Mouse (Mus musculus) midbrain, embryonic 13.5 days (tissue): ENCODE measurements around the gene Apob. TPM values are rescaled to one million over a fixed set of nuclear protein-coding genes. Genes with fewer than 3 reads are reported as not detected.

Experiments used
- ATAC-seq: fragments of 200-750 bp; cut with Nextera tagmentation; 2 replicates; pipeline ENCODE4 v1.8.0; 2017; ENCODE audit warnings: mild to moderate bottlenecking, moderate TSS enrichment, moderate library complexity
- H3K27ac ChIP-seq: fragments of 300-500 bp; sonication (generic); 2 replicates; pipeline ENCODE4 v1.5.1; 2015; ENCODE audit warnings: inconsistent platforms, mild to moderate bottlenecking, moderate library complexity
- H3K27me3 ChIP-seq: fragments of 300-500 bp; sonication (generic); 2 replicates; pipeline ENCODE4 v1.6.1; 2015; ENCODE audit warnings: mild to moderate bottlenecking, inconsistent platforms
- H3K36me3 ChIP-seq: fragments of 300-500 bp; sonication (generic); 2 replicates; pipeline ENCODE4 v1.6.1; 2015; ENCODE audit warnings: mild to moderate bottlenecking, inconsistent platforms
- H3K4me1 ChIP-seq: fragments of 300-500 bp; sonication (generic); replicated peaks from 2 replicates; pipeline ENCODE4 v1.6.1; 2015; ENCODE audit warnings: inconsistent platforms
- H3K4me2 ChIP-seq: fragments of 300-500 bp; sonication (generic); replicated peaks from 2 replicates; pipeline ENCODE4 v1.6.1; 2015; ENCODE audit warnings: moderate library complexity, mild to moderate bottlenecking, inconsistent platforms
- H3K4me3 ChIP-seq: fragments of 300-500 bp; sonication (generic); replicated peaks from 2 replicates; pipeline ENCODE4 v1.5.1; 2015; ENCODE audit warnings: mild to moderate bottlenecking, inconsistent platforms
- H3K9ac ChIP-seq: fragments of 300-500 bp; sonication (generic); replicated peaks from 2 replicates; pipeline ENCODE4 v1.6.1; 2015; ENCODE audit warnings: mild to moderate bottlenecking, inconsistent platforms
- H3K9me3 ChIP-seq: fragments of 300-500 bp; sonication (generic); 2 replicates; pipeline ENCODE4 v1.6.1; 2016; ENCODE audit warnings: mild to moderate bottlenecking, inconsistent platforms
- WGBS: fragments of 180-500 bp; shearing (Covaris S2); methylation state at CpG from one replicate; pipeline ENCODE4 v1.1.7; 2015; 5-methylcytosine and 5-hydroxymethylcytosine counted together
- polyA plus RNA-seq: library from polyadenylated mRNA; unstranded; fragments of >200 nt; fragmentation: Nextera tagmentation; extraction: Ambion mirVana; gene quantifications from 2 replicates; pipeline ENCODE4 v1.2.1, GENCODE M21; 2015

Apob gene
- 0.01 and 0.03 TPM in 2 replicates for polyA plus RNA-seq

DNA sequence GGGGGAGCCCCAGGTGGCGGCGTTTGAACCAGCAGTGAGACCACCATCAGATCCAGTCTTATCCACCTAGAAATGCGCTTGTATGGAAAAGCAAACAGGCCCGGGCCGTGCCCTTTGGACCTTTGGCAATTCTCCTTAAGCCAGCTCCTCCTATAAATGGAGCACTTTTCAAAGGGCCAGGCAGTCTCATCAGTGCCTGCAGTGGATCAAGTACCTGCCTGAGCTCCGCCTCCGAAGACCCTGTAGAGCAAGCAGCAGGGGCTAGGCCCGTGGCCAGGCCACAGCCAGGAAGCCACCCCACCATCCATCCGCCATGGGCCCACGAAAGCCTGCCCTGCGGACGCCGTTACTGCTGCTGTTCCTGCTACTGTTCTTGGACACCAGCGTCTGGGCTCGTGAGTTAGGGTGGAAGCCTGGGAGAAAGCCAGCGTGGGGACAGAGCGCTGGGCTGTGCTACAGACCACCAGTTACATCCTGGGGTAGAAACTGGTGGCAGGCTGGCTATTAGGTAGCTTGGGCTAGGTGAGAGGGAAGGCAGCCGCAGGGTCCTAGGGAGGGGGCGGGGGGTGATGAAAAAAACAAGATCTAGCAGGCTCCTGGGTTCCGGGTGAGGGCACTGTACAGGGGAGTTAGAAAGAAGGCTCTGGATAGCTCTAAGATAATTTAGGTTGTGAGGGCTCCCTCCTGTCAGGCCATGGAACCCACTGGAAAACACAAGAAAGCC, at the start of gene Apob:
Apob (plus strand) TSS at position 183 of the 724 bp plus-strand sequence.
- WGBS: 88% methylated on average over 20 of the region's 20 CpGs
- ATAC-seq: peak; percentile 64

DNA sequence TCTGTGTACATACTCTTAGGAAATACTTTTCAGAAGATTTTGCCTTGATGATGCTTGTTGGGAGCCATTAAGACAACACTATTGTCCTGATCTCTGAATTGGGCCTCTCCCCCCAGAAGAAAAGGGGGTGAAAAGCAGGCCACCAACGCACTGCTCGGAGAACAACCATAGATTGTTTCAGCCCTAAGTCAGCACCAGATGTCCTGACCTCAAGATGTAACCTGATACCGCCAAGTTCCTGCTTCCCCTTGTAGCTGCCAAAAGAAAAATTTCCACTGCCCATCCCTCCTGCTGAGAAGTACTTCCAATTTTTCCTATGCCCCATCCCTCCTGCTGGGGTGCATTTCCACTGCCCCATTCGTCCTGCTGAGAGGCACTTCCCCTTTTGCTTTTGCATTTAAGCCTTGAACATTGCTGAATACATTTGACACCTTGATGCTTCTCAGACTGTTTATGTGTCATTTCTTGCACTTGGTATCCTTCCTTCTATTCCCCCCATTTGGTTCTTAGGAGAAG, 45.0 kb upstream of the Apob start:
- WGBS: 65% methylated on average over 4 of the region's 4 CpGs
- Histone ChIP-seq H3K4me1 (no peaks in the 10 kb centered on the region), H3K4me3 (no peak overlapping the region), H3K27me3 (no peaks in the 10 kb centered on the region), H3K4me2 (no peak overlapping the region), H3K9ac (no peak overlapping the region), H3K9me3 (no peaks in the 10 kb centered on the region), H3K27ac (no peak overlapping the region), H3K36me3 (no peaks in the 10 kb centered on the region)
- ATAC-seq: no peak

More for the DNA sequence above, at the start of gene Apob:
- Histone ChIP-seq H3K4me2 (peak within 1 kb of the TSS; percentile 25; the same call in 1 of the 2 replicates), H3K9me3 (no peaks in the 10 kb centered on the region), H3K9ac (no peak within 1 kb of the TSS), H3K27me3 (no peaks in the 10 kb centered on the region), H3K36me3 (no peaks in the 10 kb centered on the region), H3K4me3 (no peak within 1 kb of the TSS), H3K4me1 (peaks cover 5% of the 10 kb centered on the region; the same call in 1 of the 2 replicates), H3K27ac (no peak within 1 kb of the TSS)

DNA sequence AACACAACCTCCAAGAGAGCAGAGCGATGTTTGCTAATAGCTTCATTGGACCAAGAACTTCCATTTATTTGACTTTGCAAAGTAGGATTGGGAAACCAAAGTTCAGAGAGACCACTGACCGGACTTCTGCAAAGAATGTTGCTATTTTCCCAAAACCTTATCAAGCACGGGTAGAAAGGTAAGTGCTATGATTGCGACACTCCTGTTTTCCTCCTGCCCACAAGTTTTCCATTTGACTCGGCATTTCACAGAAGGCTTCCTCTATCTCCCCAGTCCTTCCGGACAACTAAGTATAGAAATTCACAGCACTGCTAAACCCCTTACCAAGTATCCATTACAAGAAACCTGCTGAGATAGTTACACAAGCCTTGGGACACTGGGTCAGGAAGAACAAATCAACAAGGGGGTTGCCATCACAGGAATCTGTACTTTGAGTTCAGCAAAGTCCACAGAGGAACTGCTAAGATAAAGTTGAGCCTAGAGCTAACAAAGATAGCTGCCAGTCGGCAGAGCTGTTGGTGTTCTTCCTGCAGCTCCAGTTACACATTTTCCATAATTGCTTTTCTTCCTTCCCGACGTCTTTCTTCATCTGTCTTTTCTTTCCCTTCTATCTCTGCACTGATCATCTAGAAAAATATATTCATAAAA, 27.2 kb upstream of the Apob start:
- no peak for ATAC-seq
- H3K4me2 ChIP-seq: no peak overlapping the region
- no peak overlapping the region for H3K9ac ChIP-seq
- no peaks in the 10 kb centered on the region for H3K27me3 ChIP-seq
- H3K9me3 ChIP-seq: no peaks in the 10 kb centered on the region
- 87% methylated on average over 9 of the region's 9 CpGs for WGBS
- H3K4me3 ChIP-seq: no peak overlapping the region
- no peaks in the 10 kb centered on the region for H3K4me1 ChIP-seq
- no peaks in the 10 kb centered on the region for H3K36me3 ChIP-seq
- H3K27ac ChIP-seq: no peak overlapping the region

- H3K4me1 ChIP-seq: no peaks in the 10 kb centered on the region
- no peaks in the 10 kb centered on the region for H3K9me3 ChIP-seq
- H3K9ac ChIP-seq: no peak overlapping the region
- H3K27me3 ChIP-seq: no peaks in the 10 kb centered on the region
- H3K36me3 ChIP-seq: no peaks in the 10 kb centered on the region
- H3K4me2 ChIP-seq: no peak overlapping the region
- no peak overlapping the region for H3K27ac ChIP-seq
- H3K4me3 ChIP-seq: no peak overlapping the region
- WGBS: 79% methylated on average over 1 of the region's 1 CpGs
- no peak for ATAC-seq
Measured at GRCm38 (mm10) chr12:7958851-7959250, 18.6 kb upstream of the Apob start.

DNA sequence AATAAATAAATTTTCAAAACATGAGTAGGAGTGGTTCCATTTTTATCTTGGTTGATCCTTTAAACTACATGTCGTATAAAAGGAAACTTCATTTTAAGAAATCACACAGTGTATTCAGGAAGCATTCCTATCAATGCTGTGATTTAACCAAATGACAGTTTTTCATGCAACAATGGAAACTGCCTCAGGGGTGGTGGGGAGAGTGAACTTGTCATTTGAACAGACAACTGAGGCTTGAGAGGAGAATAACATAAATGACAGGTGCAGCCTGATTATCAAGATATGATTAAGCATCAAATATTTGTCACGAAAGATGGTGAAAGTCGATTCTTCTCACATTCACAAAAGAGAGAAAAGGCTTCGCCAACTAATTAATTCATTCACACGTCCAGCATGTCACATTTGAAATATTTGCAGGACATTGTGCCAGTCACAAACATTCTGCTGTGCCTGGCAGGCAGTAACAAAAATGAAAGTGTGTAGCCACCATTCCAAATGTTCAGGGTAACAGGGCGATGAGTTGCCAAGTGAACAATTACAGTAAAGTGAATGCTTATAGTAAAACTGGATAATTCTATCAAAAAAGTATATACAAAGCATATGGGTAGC, 18.0 kb upstream of the Apob start:
- no peaks in the 10 kb centered on the region for H3K27me3 ChIP-seq
- WGBS: 80% methylated on average over 6 of the region's 6 CpGs
- no peak for ATAC-seq
- H3K4me2 ChIP-seq: no peak overlapping the region
- H3K9me3 ChIP-seq: no peaks in the 10 kb centered on the region
- no peak overlapping the region for H3K27ac ChIP-seq
- H3K9ac ChIP-seq: no peak overlapping the region
- H3K36me3 ChIP-seq: no peaks in the 10 kb centered on the region
- H3K4me1 ChIP-seq: no peaks in the 10 kb centered on the region
- H3K4me3 ChIP-seq: no peak overlapping the region

DNA sequence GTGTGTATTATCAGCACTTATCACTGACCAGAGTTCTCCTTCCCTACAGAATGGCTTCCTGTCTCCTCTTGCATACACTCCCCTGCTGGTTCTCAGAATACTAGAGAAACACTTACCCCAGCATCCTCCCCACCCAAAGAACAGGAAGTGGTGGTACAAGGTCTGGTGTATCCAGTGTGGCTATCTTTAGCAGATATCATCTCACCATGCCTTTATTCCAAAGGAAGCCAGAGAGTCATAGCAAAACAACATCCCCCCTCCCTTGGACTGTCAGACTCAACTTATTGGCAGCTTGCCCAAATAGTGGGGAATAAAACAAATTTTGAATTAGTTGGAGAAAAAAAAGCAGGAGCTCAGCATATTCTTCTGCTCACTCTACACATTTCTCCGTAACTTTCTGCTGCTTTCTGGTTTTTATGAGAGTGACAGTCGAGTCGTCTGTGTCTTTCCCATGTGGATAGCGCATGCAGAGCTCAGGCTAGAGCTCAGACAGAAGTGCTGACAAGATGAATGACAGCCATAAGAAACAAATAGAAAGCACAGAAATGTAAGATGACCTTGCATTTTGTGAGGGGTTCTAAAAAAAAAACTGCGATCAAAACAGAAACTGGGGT, 15.0 kb upstream of the Apob start:
- Histone ChIP-seq H3K27ac (no peak overlapping the region), H3K27me3 (no peaks in the 10 kb centered on the region), H3K4me3 (no peak overlapping the region), H3K36me3 (no peaks in the 10 kb centered on the region), H3K4me2 (no peak overlapping the region), H3K9me3 (no peaks in the 10 kb centered on the region), H3K4me1 (no peaks in the 10 kb centered on the region), H3K9ac (no peak overlapping the region)
- no peak for ATAC-seq
- 87% methylated on average over 5 of the region's 5 CpGs for WGBS

DNA sequence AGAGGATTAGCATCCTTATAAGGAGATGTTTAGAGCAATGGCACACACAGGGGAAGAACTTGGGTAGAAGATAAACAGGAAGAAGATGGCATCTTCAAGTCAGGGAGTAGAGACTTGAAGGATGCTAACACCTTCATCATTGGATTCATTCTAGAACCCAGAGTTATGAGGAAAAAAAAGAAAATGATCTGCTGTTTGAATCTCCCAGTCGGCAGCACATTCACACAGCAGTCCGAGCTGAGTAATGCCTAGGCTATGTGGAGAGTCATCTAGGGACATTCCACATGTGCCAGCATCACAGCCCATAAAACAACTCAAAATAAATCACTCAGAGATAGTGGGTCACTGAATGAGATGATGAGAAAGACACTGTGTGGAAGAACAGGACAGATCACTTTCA, 10.2 kb upstream of the Apob start:
- Histone ChIP-seq H3K9me3 (no peaks in the 10 kb centered on the region), H3K4me1 (no peaks in the 10 kb centered on the region), H3K27ac (no peak overlapping the region), H3K27me3 (no peaks in the 10 kb centered on the region), H3K36me3 (no peaks in the 10 kb centered on the region), H3K4me2 (no peak overlapping the region), H3K9ac (no peak overlapping the region), H3K4me3 (no peak overlapping the region)
- WGBS: 97% methylated on average over 2 of the region's 2 CpGs
- no peak for ATAC-seq

GRCm38 (mm10) chr12:7970301-7970700, 7.1 kb upstream of the Apob start:
- Histone ChIP-seq H3K4me3 (no peak overlapping the region), H3K4me2 (no peak overlapping the region), H3K4me1 (peaks cover 5% of the 10 kb centered on the region; the same call in 1 of the 2 replicates), H3K27me3 (no peaks in the 10 kb centered on the region), H3K36me3 (no peaks in the 10 kb centered on the region), H3K9me3 (no peaks in the 10 kb centered on the region), H3K9ac (no peak overlapping the region), H3K27ac (no peak overlapping the region)
- WGBS: 85% methylated on average over 2 of the region's 2 CpGs
- ATAC-seq: no peak

DNA sequence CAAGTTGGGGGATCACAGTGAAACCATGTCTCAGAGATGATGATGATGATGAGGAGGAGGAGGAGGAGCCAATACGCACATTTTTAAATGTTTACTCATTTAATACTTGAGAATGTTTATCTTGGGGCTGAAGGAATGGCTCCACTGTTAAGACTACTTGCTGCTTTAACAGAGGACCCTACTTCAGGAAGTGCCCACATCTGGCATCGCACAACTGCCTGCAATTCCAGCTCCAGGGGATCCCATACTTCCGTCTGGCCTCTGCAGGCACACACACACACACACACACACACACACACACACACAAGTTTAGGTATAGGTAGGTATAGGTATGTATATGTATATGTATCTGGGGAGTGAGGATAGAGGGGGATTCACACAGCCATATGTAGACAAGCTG, 6.6 kb upstream of the Apob start:
- ATAC-seq: no peak
- WGBS: 80% methylated on average over 3 of the region's 3 CpGs
- Histone ChIP-seq H3K36me3 (no peaks in the 10 kb centered on the region), H3K9ac (no peak overlapping the region), H3K27me3 (no peaks in the 10 kb centered on the region), H3K27ac (no peak overlapping the region), H3K4me1 (peaks cover 5% of the 10 kb centered on the region; the same call in 1 of the 2 replicates), H3K4me3 (no peak overlapping the region), H3K9me3 (no peaks in the 10 kb centered on the region), H3K4me2 (no peak overlapping the region)

- H3K27me3 ChIP-seq: no peaks in the 10 kb centered on the region
- no peak overlapping the region for H3K4me3 ChIP-seq
- H3K36me3 ChIP-seq: no peaks in the 10 kb centered on the region
- ATAC-seq: no peak
- H3K4me1 ChIP-seq: peaks cover 5% of the 10 kb centered on the region; the same call in 1 of the 2 replicates
- 85% methylated on average over 2 of the region's 2 CpGs for WGBS
- no peaks in the 10 kb centered on the region for H3K9me3 ChIP-seq
- no peak overlapping the region for H3K27ac ChIP-seq
- no peak overlapping the region for H3K9ac ChIP-seq
- H3K4me2 ChIP-seq: no peak overlapping the region
Measured at GRCm38 (mm10) chr12:7971736-7972135, 5.7 kb upstream of the Apob start.

DNA sequence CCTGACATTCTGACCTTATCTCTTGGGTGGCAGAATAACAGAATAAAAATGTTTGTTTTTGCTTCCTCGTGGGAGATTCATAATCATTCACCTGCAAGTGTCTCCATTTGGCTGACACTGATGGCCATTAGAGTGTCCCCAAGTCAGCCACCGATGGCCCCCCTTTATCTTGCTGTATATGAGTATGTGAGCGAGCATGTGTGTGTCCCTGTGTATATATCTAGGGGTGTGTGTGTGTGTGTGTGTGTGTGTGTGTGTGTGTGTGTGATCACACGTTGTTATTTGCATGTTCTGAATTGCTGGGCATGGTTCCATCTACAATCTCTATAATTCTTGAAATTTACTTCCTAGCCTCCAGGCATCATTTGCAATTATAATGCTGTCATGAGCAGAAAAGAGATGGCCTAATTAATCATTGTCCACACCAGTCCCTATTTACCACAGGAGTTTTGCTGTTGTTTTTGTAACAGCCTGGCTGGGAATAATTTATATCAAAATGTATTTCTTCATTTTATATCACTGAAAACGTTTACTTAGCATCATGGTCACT, 3.6 kb upstream of the Apob start:
- H3K4me1 ChIP-seq: peaks cover 5% of the 10 kb centered on the region; the same call in 1 of the 2 replicates
- no peak overlapping the region for H3K9ac ChIP-seq
- no peak overlapping the region for H3K4me2 ChIP-seq
- WGBS: 60% methylated on average over 5 of the region's 5 CpGs
- no peak overlapping the region for H3K4me3 ChIP-seq
- H3K27me3 ChIP-seq: no peaks in the 10 kb centered on the region
- no peaks in the 10 kb centered on the region for H3K36me3 ChIP-seq
- no peaks in the 10 kb centered on the region for H3K9me3 ChIP-seq
- no peak for ATAC-seq
- no peak overlapping the region for H3K27ac ChIP-seq
